Mouse (Mus musculus) telencephalon, adult 2 months (tissue): ENCODE measurements around the gene Supt16.
A peak's percentile ranks its signal among the peaks of the same experiment; 100 is the strongest.

ENCODE experiments used
- DNase-seq: peaks from one replicate; pipeline ENCODE4 v3.0.0-alpha.2; 2011; ENCODE audit warnings: low read depth, low spot score

Gene Supt16

DNA sequence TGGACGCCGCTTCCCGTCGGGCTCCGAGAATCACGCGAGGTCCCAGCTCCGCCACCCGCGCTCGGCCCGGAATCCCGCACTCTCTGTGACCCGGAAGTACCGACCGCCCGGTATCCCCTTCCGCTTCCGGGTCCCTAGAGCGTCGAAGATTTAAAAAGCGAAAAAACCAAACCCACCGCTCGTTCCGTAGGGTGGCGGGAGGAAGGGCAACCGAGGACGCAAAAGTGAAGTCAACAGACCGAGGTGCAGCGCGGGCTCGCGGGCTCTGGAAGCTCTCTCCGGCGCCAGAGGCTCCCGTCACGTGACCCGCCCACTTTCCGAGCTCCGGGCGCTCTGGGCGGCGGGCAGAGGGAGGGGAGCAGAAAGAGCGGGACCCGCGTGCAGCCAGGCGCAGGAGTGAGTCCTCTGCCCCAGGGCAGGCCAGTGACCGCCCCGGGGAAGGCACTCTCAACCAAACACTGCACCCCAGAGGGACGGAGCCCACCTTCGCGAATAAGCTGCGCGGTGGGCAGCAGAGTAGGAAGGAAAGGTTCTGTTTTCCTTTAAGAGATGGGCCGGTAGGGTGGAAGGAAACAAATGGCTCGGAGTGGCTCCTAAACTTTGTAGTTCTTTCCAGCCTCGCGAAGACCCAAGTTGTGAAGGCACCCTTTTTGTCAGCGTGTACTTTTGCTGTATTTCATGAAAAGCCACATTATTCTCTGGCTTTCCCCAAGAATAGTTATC lies at the start of gene Supt16:
Supt16 (minus strand) TSS at position 261 of the 723 bp plus-strand sequence.
- peak; percentile 55 for DNase-seq

DNA sequence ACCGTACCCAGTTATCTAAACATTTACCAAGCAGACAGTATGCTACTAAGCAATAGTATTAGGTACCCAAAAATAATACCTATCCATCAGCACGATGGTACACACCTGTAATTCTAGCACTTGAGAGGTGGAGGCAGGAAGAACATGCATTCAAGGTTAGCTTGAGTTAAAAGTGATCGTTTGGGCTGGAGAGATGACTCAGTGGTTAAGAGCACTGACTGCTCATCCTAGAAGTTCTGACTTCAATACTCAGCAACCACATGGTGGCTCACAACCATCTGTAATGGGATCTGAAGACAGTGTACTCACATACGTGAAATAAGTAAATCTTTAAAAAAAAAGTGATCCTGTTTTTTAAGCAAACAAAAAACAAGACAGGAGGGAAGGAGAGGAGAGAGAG lies 48.9 kb upstream of the Supt16 start:
- no peak for DNase-seq

DNA sequence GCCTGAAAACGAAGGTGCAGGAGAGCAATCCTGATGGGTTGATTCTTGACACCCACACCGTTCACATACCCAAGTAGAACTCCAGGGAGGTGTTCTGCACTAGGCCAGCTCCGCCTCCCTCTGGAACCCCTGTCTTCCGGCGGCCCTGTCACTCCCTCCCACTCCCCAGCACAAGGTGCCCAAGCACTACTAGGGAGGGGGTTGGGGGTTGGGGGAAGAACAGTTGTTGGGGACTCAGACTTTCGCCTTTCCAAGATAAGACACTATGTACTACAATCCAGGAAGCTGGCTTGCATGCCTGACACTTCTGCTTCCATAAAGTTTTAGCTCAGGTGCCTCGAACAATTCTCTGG lies 47.5 kb upstream of the Supt16 start:
- DNase-seq, result no peak

DNA sequence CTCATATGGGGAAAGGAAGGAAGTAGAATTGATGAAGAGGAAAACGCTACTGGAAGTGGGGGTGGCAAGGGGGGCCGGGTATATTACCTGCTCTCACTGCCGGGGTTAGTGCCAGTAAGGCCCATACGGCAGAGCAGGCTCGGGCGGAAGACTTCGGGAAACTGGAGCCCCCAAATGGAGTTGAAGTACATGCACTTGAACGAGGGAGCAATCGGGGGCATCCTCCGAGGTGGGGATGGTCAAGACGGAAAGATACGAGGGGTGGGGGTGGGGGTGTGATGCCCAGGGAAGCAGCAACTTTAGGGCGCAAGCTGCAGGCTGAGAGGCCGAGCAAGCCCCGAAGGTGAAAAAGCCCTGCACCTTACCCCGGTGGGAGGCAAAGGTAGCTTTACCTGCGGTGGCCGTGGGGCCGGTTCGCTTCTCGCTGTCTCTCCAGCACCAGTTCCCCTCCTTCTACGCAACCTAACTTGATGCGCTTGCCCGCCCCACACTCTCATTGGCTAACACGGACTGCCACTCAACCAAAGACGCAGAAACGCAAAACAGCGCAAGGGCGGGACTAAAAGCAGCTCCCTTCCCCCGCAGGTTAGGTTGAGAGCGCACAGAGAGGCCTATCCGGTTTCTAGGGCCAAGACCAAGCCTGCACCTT lies 46.9 kb upstream of the Supt16 start:
- DNase-seq, result peak; percentile 98

DNA sequence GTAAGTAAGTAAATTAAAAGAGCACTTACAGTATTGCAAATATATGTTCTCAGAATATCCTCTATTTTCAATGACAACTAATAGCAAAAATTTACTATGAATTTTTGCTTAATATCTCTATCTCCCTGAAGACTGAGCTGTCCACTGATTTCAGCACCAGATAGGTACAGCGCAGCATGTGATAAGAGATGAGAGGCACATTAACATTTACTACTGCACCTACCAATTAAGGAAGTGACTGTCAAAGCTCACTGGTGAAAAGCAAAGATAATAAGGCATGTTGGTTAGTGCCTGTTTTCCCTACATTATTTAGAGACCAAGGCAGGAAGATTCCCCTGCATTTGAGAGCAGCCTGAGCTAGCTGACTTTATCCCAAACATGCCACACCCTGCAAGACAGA lies 39.0 kb upstream of the Supt16 start:
- no peak for DNase-seq

DNA sequence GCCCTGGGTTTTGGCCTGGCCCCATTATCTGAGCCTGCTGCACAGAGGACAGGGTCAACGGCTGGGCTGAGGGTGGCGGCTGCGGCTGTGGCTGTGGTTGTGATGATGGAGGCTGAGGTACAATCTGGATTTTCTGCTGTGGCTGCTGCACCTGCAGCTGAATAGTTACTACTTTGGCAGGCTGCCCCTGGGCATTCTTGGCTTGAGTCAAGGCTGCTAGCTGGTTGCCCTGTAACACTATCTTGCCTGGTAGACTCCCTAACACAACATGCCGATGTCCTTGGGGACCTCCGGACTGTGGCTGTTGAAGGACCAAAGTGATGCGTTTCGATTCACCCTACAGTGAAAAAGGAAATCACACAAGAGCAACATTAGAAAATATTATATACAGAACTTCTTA lies 37.9 kb upstream of the Supt16 start:
- no peak for DNase-seq

DNA sequence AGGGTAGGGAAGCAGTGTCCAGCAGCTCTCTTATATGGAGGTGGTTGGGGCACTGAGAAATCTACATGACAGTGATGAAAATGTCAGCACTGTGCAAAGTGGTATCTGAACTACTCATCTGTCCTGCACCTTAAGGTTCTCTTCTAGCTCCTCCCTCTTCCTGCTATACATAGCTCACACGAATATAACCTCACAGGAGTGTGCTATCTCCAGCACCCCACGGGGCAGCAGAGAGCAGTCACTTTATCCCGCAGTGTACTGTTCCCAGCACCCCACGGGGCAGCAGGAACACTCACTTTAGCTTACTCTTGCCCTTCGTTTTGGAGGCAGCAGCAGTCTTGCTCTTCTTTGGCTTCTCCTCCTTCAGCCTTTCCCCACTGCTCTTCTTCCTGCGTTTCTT lies 35.0 kb upstream of the Supt16 start:
- no peak for DNase-seq

DNA sequence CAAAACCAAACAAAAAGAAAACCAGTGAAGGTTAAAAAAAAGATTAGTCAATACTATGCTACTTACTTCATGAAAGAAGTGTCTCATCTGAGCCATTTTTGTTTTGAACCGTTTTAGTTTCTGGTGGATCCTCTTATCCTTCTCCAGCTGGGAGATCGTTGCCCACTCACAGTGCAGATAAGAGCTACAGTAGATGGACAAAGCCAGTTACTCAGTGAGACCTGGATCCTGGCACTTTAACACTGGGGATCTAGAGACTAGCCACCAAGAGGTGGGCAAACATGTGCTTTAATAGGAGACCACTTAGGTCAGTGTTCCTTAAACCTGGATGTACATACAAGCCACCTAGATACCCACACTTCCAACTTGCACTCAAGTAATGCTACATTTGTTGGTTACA lies 28.8 kb upstream of the Supt16 start:
- DNase-seq, result no peak

DNA sequence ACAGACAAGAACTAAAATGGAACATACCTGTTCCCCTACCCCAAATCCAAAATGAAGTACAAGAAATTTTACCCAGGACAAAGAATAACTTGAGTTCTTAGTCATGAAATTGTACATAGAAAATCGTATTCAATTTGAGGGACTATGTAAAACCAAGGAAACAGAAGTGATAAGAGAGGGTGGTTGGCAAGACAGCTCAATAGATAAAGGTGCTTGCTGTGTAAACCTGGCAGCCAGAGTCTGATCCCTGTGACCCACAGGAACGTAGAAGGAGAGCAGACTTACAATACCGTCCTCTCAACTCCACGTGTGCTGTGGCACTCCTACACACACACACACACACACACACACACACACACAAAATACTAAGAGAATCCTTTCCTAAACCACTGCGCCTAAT lies 20.0 kb upstream of the Supt16 start:
- DNase-seq, result no peak

DNA sequence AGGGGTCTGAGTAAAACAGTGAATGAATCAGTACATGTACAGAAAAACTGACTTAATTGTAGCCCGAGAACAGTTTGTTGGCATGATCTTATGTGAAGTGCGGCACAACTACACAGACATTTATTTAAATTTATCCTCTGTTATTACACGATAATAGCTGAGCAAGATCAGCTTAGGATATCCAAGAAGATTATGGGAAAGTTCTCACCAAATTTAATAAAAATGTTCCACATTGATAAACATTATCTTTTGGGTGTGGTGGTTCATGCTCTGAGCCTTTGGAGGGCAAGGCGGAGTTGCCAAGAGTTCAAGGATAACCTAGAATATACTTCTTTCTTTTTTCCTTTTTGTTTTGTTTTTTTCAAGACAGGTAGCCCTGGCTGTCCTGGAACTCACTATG lies 2.2 kb upstream of the Supt16 start:
- DNase-seq, result no peak

DNA sequence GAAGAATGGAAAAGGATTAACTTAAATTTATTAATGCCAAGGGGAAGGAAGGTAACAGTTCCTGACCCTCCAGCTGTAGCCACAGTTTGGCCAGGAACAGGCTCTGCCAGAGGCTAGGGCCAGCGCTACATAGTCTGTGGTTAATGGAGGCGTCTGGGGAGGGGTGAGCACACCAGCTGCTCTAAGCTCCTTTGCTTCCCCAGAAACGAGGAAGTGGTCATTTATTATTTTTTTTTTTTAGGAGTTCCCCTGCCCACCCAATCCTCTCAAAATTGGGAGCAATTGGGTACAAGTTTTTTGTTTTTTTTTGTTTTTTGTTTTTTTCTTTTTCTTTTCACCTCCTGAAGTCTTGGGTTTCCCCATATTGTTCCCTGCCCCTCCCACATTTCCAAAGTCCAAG lies 925 bp upstream of the Supt16 start:
- DNase-seq, result no peak

DNA sequence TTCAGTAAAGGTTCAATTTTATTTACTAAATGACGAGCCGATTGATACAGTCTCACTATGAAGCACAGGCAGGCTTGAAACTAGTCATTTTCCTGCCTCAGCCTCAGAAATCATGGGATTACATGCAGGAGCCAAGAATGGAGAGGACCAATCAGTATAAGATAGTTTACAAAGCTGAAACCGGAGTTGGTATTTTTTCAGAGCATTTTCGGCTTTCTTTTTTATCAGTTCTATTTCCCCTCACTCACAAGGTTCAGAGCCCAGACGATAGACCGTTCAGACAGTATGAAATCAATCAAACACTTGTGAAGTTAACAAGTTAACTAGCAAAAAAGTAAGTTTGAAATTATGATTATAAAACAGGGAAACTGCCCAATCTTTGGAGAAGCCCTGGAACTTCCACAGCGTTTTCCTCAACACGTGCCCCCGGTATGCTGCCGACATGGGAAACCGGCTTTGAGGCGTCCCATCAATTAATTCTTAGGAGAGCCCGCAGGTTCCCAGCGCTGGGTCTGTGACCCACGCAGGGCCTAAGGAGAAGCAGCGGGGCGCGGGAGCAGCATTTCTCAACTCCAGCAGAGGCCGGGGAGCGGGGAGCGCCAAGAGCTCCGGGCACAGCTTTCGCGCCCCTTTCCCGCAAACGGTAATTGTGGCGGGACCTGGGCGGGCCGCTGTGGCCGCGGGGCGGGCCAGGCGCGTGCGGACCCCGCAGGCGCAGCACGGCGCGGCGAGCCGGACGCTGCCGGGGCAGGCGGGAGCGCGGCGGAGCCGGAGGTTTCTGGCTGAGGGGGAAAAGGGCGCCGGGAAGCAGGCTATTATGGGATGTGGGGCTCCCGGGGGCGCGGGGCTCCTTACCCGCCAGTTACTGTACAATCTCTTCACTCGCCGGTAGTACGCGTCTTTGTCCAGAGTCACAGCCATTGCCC lies 723 bp downstream of the Supt16 start:
- no peak for DNase-seq

DNA sequence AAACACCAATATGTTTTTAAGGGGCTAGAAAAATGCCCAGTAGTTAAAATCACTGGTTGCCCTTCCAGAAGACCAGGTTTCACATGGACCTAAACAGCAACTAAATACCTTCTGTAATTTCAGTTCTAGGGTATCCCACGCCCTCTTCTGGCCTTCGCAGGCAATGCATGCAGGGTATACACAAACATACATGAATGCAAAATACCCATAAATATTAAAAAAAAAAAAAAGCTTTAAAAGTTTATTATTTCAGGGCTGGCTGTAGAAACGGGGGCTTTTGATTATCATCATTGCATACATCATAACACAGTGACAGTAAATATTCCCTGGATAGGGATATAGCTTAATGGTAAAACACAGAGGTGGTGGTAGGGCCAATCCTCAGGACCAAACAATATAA lies 1.5 kb downstream of the Supt16 start:
- no peak for DNase-seq

DNA sequence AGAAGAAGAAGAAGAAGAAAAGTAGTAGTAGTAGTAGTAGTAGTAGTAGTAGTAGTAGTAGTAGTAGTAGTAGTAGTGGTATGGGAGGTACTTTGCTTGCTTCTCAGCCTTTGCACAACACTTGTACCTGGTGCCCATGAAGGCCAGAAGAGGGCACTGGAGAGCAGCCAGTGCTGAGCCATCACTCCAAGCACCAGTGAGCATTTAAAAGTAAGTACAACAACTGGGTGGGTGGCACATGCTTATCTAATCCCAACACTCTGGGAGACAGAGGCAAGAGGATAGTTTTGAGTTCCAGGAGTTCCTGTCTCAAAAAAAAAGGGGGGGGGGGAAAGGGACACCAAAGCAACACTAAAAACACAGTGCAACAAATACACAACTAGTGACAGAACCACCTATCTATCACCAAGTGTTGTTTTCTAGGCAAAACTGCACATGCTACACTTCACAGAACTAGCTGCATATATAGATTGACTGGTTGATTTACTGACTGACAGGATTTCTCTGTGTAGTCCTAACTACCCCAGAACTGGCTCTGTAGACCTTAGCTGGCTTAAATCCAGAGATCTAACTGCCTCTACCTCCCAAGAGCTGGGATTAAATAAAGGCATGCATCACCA lies 6.4 kb downstream of the Supt16 start:
- DNase-seq, result no peak

DNA sequence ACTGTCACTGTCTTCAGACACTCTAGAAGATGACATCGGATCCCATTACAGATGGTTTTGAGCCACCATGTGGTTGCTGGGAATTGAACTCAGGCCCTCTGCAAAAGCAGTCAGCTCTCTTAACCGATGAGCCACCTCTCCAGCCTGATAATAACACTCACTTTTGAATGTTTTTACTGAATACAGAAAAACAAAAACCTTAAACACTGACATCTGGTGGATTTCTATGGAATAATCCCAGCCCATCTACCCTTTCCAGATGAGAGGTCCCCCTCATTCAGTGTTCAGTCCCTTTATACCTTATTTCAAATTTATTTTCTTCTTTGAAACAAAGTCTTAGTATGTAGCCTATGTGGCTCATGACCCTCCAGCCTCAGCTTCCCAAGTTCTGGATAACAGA lies 7.7 kb downstream of the Supt16 start:
- no peak for DNase-seq

DNA sequence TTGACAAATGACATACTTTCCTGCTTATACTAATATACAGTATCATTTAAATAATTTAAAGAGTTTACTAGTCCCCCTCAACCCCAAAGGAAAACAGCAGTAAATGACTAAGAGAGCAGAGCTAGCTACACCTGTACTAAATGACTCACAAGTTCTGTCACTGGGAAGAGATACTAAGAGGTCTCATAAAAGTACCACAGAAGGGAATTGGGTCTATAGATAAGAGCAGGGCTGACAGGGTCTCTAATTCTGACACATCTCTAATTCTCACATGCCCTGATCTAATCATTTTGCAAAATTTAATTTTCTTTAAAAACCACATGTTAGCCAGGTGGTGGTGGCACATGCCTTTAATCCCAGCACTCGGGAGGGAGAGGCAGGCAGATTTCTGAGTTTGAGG lies 8.4 kb downstream of the Supt16 start:
- DNase-seq, result no peak

DNA sequence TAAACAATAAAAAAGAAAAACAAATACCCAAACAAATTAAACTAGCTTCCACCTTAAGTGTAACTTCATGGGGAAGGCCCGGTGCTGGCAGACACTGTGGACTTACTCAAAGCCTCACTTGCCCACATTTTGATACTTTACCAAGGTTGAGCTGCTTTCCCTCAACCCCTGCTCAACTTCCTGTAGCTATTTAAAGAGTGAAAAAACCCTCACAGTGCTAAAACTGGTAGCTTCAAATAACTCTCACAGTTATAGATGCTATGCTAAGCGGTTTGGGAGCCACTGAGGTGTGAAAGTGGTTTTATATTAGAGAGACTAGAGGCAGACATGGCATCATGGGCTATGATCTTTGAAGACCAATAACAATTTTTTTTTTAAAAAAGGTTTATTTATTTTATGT lies 30.6 kb downstream of the Supt16 start:
- DNase-seq, result no peak

DNA sequence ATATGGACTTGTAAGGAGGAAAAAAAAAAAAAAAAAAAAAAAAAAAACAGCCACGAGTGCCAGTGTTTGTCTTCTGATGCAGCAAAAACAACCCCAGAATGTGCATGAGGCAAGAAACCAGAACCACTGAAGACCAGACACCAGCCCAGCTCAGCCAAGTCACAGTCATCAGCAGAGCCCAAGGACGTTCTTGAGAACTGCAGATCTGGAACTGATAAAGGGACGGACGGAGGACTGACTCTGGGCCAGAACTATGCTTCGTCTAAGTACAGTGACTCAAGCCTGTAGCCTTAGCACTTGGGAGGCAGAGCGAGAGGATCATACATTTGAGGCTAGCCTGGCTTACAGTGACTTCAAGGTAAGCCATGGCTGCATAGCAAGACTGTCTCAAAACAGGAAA lies 36.3 kb downstream of the Supt16 start:
- DNase-seq, result no peak

DNA sequence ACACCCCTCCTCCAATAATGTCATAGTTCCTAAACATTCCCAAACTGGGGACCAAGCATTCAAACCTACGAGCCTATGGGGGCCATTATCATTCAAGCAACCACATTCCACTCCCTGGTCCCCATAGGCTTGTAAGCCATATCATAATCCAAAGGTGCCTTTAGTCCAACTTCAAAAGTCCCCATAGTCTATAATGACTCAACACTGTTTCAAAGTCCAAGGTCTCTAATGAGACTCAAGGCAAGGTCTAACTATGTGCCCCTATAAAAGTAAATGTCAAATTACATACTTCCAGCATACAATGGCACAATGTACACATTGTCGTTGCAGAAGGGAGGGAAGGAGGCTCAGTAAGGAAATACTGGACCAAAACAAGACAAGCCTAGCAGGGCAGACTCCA lies 42.2 kb downstream of the Supt16 start:
- no peak for DNase-seq

DNA sequence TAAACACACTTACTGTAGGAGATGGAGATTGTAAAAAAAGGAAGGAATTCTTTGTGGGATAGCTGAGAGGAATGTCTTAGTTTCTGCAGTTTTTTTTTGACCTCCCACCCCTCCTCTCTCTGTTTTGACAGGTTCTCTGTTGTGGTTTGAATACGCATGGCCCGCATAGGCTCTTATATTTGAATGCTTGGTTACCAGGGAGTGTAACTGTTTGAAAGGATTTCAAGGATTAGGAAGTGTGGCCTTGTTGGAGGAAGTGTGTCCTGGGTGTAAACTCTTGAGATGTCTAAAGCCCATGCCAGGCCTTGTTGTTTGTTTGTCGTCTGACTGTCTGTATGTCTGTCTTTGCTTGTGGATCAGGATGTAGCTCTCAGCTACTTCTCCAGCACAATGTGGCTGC lies 44.6 kb downstream of the Supt16 start:
- no peak for DNase-seq

DNA sequence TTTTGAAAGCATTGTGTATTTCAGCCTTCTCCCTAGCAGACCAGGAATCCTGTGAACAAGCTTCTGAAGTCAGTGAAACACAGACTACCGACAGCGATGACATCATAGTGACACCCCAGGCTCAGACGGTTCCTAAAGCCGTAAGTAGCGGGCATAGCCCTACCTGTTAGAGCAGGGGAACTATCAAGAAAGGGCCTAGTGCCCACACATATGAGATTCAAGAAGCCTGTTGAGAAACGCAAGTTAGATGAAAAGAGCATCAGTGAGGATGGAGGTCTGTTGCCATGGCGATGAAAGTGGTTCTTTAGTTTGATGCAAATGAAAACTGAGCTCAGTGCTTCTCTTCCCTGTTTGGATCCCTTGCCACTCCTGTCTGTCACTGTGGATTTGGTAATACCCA lies 45.0 kb downstream of the Supt16 start:
- DNase-seq, result peak; percentile 43

DNA sequence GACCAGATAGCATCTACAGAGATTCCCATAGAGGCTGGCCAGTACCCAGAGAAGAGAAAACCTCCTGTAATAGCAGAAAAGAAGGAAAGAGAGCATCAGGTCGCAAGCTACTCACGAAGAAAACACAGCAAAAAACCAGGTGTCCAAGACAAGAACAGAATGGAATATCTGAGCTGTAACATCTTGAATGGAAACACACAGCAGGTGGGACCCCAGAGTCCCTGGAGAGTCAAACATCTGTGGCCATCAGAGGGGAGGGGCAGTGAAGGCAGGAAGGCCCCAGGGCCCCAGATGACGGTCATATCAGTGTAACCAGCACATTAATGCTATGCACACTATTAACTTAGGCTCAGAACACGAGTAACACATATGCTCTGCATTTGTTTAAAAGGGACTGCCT lies 47.3 kb downstream of the Supt16 start:
- no peak for DNase-seq
